Mouse (Mus musculus): ENCODE measurements around the gene Mmachc.

Gene Mmachc

DNA sequence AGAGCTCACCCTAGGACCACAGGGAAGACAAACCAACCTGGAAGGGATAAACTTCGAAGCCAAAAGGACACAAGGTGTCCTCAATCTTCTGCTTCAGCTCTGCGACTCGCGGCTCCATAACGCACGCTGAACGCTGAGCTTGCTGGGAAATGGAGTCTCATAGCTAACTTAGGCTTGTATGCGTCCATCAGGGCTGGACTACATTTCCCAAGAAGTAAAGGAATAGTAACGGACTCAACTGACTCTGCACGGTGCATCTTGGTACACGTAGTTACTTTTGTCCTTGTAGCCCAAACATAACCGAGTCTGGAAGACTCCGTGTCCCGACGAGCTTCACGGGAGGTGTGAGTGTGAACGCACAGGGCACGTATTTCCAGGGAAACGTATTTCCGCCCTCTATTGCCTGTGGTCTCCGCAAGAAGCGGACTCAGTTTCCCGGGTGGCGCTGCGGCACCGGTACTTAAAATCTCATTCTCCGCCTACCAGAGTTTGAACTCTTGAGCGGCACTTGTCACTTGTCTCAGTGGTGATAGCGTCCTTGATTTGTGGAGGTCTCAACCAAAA, at the start of gene Mmachc, which contains the start of gene Ccdc163:
Gene Mmachc, minus strand, starts transcription at position 206 of the 564 bp plus-strand sequence.
Gene Ccdc163, plus strand, starts transcription at position 309 of the 564 bp plus-strand sequence.
- peak; percentile 94 for DNase-seq (ENCODE audit: low read depth)

DNA sequence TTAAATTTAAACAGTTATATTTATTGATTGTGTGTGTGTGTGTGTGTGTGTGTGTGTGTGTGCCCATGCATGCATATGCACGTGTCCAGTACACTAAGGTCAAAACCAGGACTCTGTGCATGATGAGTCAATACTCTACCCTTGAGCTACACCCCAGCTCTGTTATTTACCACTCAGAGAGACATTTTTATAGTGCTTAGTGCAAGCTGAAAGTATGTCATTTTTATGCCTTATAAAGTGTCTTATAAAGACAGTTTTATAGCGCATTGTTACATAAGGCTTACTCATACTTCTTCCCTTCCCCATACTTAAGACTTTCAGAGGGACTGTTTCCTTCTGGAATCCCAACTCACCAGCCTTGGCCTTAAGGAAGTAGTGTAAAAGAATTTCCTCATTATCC, 41.5 kb upstream of the Mmachc start:
- no peak for DNase-seq (ENCODE audit: low read depth)

DNA sequence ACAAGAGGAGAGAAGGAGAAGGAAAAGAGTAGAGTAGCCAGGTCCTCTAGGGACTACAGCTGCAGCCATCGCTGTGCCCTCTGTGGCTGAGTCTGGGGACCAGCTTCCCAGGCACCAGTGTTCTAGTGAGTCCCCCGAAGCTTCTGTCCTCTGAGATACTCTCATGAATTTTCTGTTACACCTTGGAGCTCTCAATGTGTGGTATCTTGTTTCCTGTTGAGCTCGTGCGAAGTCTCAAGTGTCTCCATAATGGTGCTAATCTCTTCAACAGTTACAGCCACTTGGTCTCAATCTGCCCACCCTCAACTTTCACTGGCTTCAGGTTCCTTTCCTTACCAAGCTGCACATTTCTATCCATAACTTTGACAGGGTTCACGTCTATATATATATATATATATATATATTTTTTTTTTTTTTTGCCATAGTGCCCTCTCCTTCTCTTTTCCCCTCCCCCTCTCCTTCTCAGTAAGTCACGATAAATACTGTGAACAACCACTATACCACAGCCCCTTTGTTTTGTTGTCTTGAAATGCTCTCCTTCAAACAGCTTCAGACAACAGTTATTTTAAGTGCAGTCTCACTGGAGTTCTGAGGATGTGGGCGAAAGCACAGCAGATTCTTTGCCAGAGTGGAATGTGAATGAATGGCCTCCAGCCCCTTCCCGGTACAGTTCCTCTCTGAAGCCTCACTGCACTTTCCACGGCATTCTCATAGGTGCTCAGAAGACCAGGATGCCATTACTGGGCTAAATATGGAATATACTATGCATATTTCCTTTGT, 31.0 kb upstream of the Mmachc start:
- DNase-seq (ENCODE audit: low read depth): no peak

DNA sequence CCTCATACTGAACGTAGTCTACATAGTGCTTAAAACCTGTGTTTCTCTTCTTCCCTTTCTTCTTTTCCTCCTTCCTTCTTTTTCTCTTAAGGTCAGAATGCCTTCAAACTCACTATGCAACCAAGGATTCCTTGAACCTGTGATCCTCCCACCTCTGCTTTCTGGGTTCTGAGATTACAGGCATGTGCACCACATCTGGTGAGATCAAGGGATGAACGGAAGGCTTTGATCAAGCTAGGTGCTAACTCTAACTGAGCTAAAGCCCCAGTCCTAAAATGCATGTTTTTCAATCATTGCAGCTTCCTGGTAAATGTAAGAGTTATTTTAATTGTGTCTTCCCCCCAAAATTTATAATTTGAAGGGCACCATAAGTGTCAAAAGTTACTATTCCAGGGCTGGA, 26.8 kb upstream of the Mmachc start:
- no peak for DNase-seq (ENCODE audit: low read depth)

- no peak for DNase-seq (ENCODE audit: low read depth)
Measured at GRCm38 (mm10) chr4:116732355-116732754, 24.1 kb upstream of the Mmachc start.

GRCm38 (mm10) chr4:116731077-116731476, 22.9 kb upstream of the Mmachc start:
- DNase-seq (ENCODE audit: low read depth): no peak

DNA sequence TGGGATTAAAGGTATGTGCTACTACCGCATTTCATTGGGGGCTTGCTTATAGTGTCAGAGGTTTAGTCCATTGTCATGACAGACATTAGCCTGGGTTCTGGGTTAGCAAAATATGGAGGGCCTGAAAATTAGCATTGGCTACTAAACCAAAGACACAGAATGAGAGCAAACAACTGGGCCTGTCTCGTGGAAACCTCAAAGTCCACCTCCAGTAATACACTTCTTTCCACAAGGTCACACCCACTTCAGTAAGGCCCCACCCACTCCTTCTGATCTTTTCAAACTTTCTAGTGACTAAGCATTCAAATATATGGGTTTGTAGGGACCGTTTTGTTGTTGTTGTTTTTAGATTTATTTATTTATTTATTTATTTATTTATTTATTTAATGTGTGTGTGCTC, 21.3 kb upstream of the Mmachc start:
- no peak for DNase-seq (ENCODE audit: low read depth)

DNA sequence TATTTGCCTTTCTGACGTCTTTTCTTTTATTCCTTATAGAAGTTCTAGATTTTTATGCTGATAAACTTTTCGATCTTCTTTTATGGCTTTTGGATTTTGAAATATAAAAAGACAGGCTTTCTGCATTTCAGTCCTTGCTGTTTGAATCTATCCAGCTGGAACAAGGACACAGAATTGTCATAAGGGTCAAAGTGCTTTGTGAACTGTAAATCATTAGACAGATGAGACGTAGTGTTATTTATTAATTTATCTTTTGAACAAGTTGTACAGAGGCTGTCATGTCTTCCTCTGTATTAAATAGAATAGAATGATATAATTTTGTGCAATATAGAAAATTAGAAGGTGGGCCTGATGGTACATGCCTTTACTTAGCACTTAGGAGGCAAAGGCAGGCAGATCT, 19.2 kb upstream of the Mmachc start:
- no peak for DNase-seq (ENCODE audit: low read depth)

- DNase-seq (ENCODE audit: low read depth): no peak
Measured at GRCm38 (mm10) chr4:116725444-116725843, 17.2 kb upstream of the Mmachc start.

- DNase-seq (ENCODE audit: low read depth): no peak
Measured at GRCm38 (mm10) chr4:116722230-116722629, 14.0 kb upstream of the Mmachc start.

GRCm38 (mm10) chr4:116721098-116721628, 13.0 kb upstream of the Mmachc start:
- no peak for DNase-seq (ENCODE audit: low read depth)

GRCm38 (mm10) chr4:116720343-116721097, 12.3 kb upstream of the Mmachc start, which contains the start of gene Tesk2:
Gene Tesk2 (plus strand): TSS chr4:116720948.
- peak; percentile 97 for DNase-seq (ENCODE audit: low read depth)

- DNase-seq (ENCODE audit: low read depth): peak; percentile 89
Measured at GRCm38 (mm10) chr4:116719396-116719795, 11.2 kb upstream of the Mmachc start.

GRCm38 (mm10) chr4:116712536-116712935, 4.3 kb upstream of the Mmachc start:
- no peak for DNase-seq (ENCODE audit: low read depth)

GRCm38 (mm10) chr4:116710154-116710553, 1.9 kb upstream of the Mmachc start:
- no peak for DNase-seq (ENCODE audit: low read depth)

DNA sequence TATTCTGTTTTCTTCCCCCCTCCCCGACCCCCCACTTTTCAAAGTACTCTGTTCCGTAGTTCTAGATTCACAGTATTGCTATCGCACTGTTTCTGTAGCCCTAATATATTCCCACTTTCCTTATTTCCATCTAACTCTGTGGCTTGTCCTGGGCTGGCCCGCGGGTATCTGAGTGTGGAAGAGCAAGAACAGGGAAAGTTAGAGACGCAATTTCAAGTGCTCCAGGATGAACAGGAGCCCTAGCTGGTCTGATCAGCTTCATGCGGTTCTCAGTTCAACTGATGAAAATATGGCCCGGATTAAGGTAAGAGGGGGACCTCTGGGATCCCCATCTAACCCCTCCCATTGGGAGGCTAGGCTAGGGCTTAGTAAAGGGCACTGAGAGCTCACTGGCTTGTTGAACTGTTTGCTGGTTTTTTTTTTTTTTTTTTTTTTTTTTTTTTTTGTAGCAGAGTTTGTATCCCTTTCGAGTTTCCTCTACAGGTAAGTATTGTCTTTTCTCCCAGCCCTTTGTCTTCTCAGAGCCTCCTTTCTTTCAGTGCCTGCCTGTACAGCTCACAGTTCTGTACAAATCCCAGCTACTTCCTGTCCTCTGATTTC, 685 bp upstream of the Mmachc start:
- peak; percentile 23 for DNase-seq (ENCODE audit: low read depth)

- DNase-seq (ENCODE audit: low read depth): no peak
Measured at GRCm38 (mm10) chr4:116707666-116708065, 540 bp downstream of the Mmachc start.

GRCm38 (mm10) chr4:116703804-116704203, 4.4 kb downstream of the Mmachc start:
- DNase-seq (ENCODE audit: low read depth): peak; percentile 89

GRCm38 (mm10) chr4:116700964-116701363, 7.2 kb downstream of the Mmachc start:
- no peak for DNase-seq (ENCODE audit: low read depth)

GRCm38 (mm10) chr4:116698693-116699342, 9.4 kb downstream of the Mmachc start:
- DNase-seq (ENCODE audit: low read depth): no peak

DNA sequence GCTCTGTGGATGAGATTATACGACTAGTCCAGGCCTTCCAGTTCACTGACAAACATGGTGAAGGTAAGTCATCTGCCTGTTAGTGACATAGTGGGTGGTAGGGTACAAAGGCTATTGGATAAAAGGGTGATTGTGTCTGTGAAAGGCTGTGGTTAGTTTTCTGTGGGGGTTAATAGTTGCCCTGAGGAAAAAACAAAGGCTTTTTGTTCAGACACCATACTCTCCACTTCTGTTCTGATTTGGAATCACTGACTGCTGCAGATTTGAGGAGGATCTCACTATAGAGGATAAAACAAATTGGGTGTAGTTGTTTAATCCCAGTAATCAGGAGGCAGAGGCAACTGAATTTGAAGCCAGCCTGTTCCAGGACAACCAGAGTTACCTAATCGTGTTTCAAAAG, 14.4 kb downstream of the Mmachc start:
- no peak for DNase-seq (ENCODE audit: low read depth)

DNA sequence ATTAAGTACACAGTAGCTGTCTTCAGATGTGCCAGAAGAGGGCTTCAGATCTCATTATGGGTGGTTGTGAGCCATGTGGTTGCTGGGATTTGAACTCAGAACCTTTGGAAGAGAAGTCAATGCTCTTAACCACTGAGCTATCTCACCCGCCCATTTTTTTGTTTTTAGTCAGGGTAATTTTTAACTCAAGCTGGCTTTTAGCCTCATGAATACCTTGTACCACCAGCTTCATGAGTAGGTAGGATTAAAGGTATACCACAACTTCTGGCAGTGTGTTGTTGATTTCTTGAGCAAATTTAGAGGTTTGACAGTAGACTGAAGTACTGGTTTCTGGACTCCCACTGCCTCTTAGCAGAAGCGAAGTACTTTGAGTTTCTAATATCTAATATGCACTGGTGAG, 16.1 kb downstream of the Mmachc start:
- no peak for DNase-seq (ENCODE audit: low read depth)
